Mouse (Mus musculus) intestine, embryonic 14.5 days (tissue): Measurements from ENCODE around the gene Tmem164. TPM values are rescaled to one million over a fixed set of nuclear protein-coding genes. Genes with fewer than 3 reads are reported as not detected.

Source experiments
- ATAC-seq: fragments of 200-750 bp; cut with Nextera tagmentation; replicated peaks from 2 replicates; pipeline ENCODE4 v1.8.0; 2017; ENCODE audit warnings: low read depth, moderate number of reproducible peaks, moderate TSS enrichment, moderate library complexity; ENCODE audit not compliant: low FRiP score, low TSS enrichment
- DNase-seq: peaks from one replicate; pipeline ENCODE4 v3.0.0-alpha.2; 2018; ENCODE audit warnings: low spot score
- H3K27ac ChIP-seq: fragments of 300-500 bp; sonication (generic); 2 replicates; pipeline ENCODE4 v1.5.1; 2014; ENCODE audit warnings: low read depth, mild to moderate bottlenecking, control low read depth
- H3K27me3 ChIP-seq: fragments of 300-500 bp; sonication (generic); replicated peaks from 2 replicates; pipeline ENCODE4 v1.6.1; 2014; ENCODE audit warnings: low read length, control low read depth; ENCODE audit not compliant: control insufficient read depth, insufficient read depth
- H3K36me3 ChIP-seq: fragments of 300-500 bp; sonication (generic); 2 replicates; pipeline ENCODE4 v1.6.1; 2014; ENCODE audit warnings: low read length, control low read depth; ENCODE audit not compliant: control insufficient read depth, insufficient read depth
- H3K4me1 ChIP-seq: fragments of 300-500 bp; sonication (generic); replicated peaks from 2 replicates; pipeline ENCODE4 v1.6.1; 2014; ENCODE audit warnings: low read length, control low read depth, mixed read lengths; ENCODE audit not compliant: control insufficient read depth, insufficient read depth
- H3K4me2 ChIP-seq: fragments of 300-500 bp; sonication (generic); 2 replicates; pipeline ENCODE4 v1.6.1; 2014; ENCODE audit warnings: low read length
- H3K4me3 ChIP-seq: fragments of 300-500 bp; sonication (generic); 2 replicates; pipeline ENCODE4 v1.5.1; 2014; ENCODE audit warnings: low read depth, low read length, control low read depth, mixed read lengths
- H3K9ac ChIP-seq: fragments of 300-500 bp; sonication (generic); 2 replicates; pipeline ENCODE4 v1.6.1; 2014; ENCODE audit warnings: mild to moderate bottlenecking, low read length
- H3K9me3 ChIP-seq: fragments of 300-500 bp; sonication (generic); 2 replicates; pipeline ENCODE4 v1.6.1; 2016; ENCODE audit warnings: low read length, control low read depth; ENCODE audit not compliant: control insufficient read depth
- WGBS: fragments of 180-500 bp; shearing (Covaris S2); extraction: QIAGEN DNeasy Blood & Tissue Kit; methylation state at CpG from one replicate; pipeline ENCODE4 v1.1.7; 2014; 5-methylcytosine and 5-hydroxymethylcytosine counted together
- polyA plus RNA-seq: library from polyadenylated mRNA; unstranded; fragments of >200 nt; fragmentation: Nextera tagmentation; extraction: Ambion mirVana; gene quantifications from 2 replicates; pipeline ENCODE4 v1.2.1, GENCODE M21; 2014

The Tmem164 gene
- polyA plus RNA-seq, 1 experiment from 2014 or later, result 33.2 TPM

- H3K27ac ChIP-seq, result no peak overlapping the region
- H3K4me1 ChIP-seq, result no peaks in the 10 kb centered on the region
- no peaks in the 10 kb centered on the region for H3K36me3 ChIP-seq
- H3K9ac ChIP-seq, result no peak overlapping the region
- H3K9me3 ChIP-seq, result no peaks in the 10 kb centered on the region
- H3K4me3 ChIP-seq, result no peak overlapping the region
- 85% methylated on average over 12 of the region's 12 CpGs for WGBS
- no peak for DNase-seq
- no peaks in the 10 kb centered on the region for H3K27me3 ChIP-seq
- H3K4me2 ChIP-seq, result no peak overlapping the region
- no peak for ATAC-seq
These were observed 148.8 kb downstream of the Tmem164 start for GRCm38 (mm10) chrX:142829866-142830470.

- Histone ChIP-seq H3K9me3 (no peaks in the 10 kb centered on the region), H3K27me3 (no peaks in the 10 kb centered on the region), H3K9ac (no peak overlapping the region), H3K36me3 (peaks cover 6% of the 10 kb centered on the region; the same call in 1 of the 2 replicates), H3K4me3 (no peak overlapping the region), H3K27ac (no peak overlapping the region), H3K4me1 (no peaks in the 10 kb centered on the region), H3K4me2 (no peak overlapping the region)
- WGBS, result 90% methylated on average over 6 of the region's 6 CpGs
- ATAC-seq (no peak), DNase-seq (no peak)
These were observed 149.4 kb downstream of the Tmem164 start for GRCm38 (mm10) chrX:142830572-142830971.

GRCm38 (mm10) chrX:142832221-142832620 is 151.0 kb downstream of the Tmem164 start:
- no peak overlapping the region for H3K9ac ChIP-seq
- no peaks in the 10 kb centered on the region for H3K9me3 ChIP-seq
- H3K4me1 ChIP-seq, result no peaks in the 10 kb centered on the region
- no peak for ATAC-seq
- 0 out of 2 replicates have a peak, but pooled peaks cover 4% of the 10 kb centered on the region for H3K27me3 ChIP-seq
- H3K27ac ChIP-seq, result no peak overlapping the region
- no peak overlapping the region for H3K4me2 ChIP-seq
- DNase-seq, result no peak
- no peak overlapping the region for H3K4me3 ChIP-seq
- WGBS, result 76% methylated on average over 3 of the region's 3 CpGs
- H3K36me3 ChIP-seq, result peaks cover 6% of the 10 kb centered on the region; the same call in 1 of the 2 replicates

- no peak overlapping the region for H3K9ac ChIP-seq
- DNase-seq (no peak), ATAC-seq (no peak)
- WGBS, result 82% methylated on average over 13 of the region's 13 CpGs
- H3K36me3 ChIP-seq, result peaks cover 6% of the 10 kb centered on the region; the same call in 1 of the 2 replicates
- H3K27ac ChIP-seq, result no peak overlapping the region
- no peaks in the 10 kb centered on the region for H3K9me3 ChIP-seq
- no peak overlapping the region for H3K4me2 ChIP-seq
- H3K4me1 ChIP-seq, result no peaks in the 10 kb centered on the region
- H3K4me3 ChIP-seq, result no peak overlapping the region
- 0 out of 2 replicates have a peak, but pooled peaks cover 4% of the 10 kb centered on the region for H3K27me3 ChIP-seq
These were observed 152.1 kb downstream of the Tmem164 start for GRCm38 (mm10) chrX:142833164-142833796.

GRCm38 (mm10) chrX:142834807-142835206 is 153.6 kb downstream of the Tmem164 start:
- Histone ChIP-seq H3K36me3 (peaks cover 6% of the 10 kb centered on the region; the same call in 1 of the 2 replicates), H3K9ac (no peak overlapping the region), H3K27me3 (0 out of 2 replicates have a peak, but pooled peaks cover 4% of the 10 kb centered on the region), H3K27ac (no peak overlapping the region), H3K4me2 (no peak overlapping the region), H3K9me3 (no peaks in the 10 kb centered on the region), H3K4me1 (no peaks in the 10 kb centered on the region), H3K4me3 (no peak overlapping the region)
- ATAC-seq (no peak), DNase-seq (no peak)
- 93% methylated on average over 6 of the region's 6 CpGs for WGBS

- Histone ChIP-seq H3K9me3 (no peaks in the 10 kb centered on the region), H3K27ac (no peak overlapping the region), H3K4me2 (no peak overlapping the region), H3K4me1 (no peaks in the 10 kb centered on the region), H3K4me3 (no peak overlapping the region), H3K36me3 (peaks cover 6% of the 10 kb centered on the region; the same call in 1 of the 2 replicates), H3K27me3 (0 out of 2 replicates have a peak, but pooled peaks cover 4% of the 10 kb centered on the region), H3K9ac (no peak overlapping the region)
- DNase-seq (no peak), ATAC-seq (no peak)
- WGBS, result 91% methylated on average over 7 of the region's 7 CpGs
These were observed 155.2 kb downstream of the Tmem164 start for GRCm38 (mm10) chrX:142836399-142836798.

GRCm38 (mm10) chrX:142837316-142837715 is 156.1 kb downstream of the Tmem164 start:
- Histone ChIP-seq H3K4me2 (no peak overlapping the region), H3K36me3 (peaks cover 10% of the 10 kb centered on the region; the same call in 1 of the 2 replicates), H3K4me1 (no peaks in the 10 kb centered on the region), H3K27me3 (0 out of 2 replicates have a peak, but pooled peaks cover 4% of the 10 kb centered on the region), H3K27ac (no peak overlapping the region), H3K4me3 (no peak overlapping the region), H3K9me3 (no peaks in the 10 kb centered on the region), H3K9ac (no peak overlapping the region)
- WGBS, result 83% methylated on average over 3 of the region's 3 CpGs
- DNase-seq, result no peak
- no peak for ATAC-seq

GRCm38 (mm10) chrX:142838841-142839240 is 157.6 kb downstream of the Tmem164 start:
- no peak for DNase-seq
- no peak for ATAC-seq
- Histone ChIP-seq H3K9ac (no peak overlapping the region), H3K36me3 (peaks cover 10% of the 10 kb centered on the region; the same call in 1 of the 2 replicates), H3K9me3 (no peaks in the 10 kb centered on the region), H3K4me2 (no peak overlapping the region), H3K4me3 (no peak overlapping the region), H3K4me1 (no peaks in the 10 kb centered on the region), H3K27me3 (0 out of 2 replicates have a peak, but pooled peaks cover 4% of the 10 kb centered on the region), H3K27ac (no peak overlapping the region)
- 80% methylated on average over 2 of the region's 2 CpGs for WGBS
